Mouse (Mus musculus): ENCODE results near the gene Banf2. TPM values are rescaled to one million over a fixed set of nuclear protein-coding genes. Genes with fewer than 3 reads are reported as not detected.

Gene Banf2
- polyA plus RNA-seq, 1 experiment from 2014 or later = not detected

- Histone ChIP-seq H3K9ac (ENCODE audit: low read length) (no peak overlapping the region), H3K36me3 (ENCODE audit: control insufficient read depth, insufficient read depth, low read length) (no peaks in the 10 kb centered on the region), H3K27me3 (replicated peaks; ENCODE audit: control insufficient read depth, insufficient read depth, low read length) (no peaks in the 10 kb centered on the region), H3K4me2 (ENCODE audit: low read length) (no peak overlapping the region), H3K4me3 (ENCODE audit: low read depth, low read length) (no peak overlapping the region), H3K27ac (ENCODE audit: low read depth) (no peak overlapping the region), H3K4me1 (replicated peaks; ENCODE audit: control insufficient read depth, insufficient read depth, low read length) (peaks cover 7% of the 10 kb centered on the region), H3K9me3 (ENCODE audit: control insufficient read depth, low read length) (no peaks in the 10 kb centered on the region)
- WGBS = 57% methylated on average over 11 of the region's 11 CpGs
- no peak for ATAC-seq (replicated peaks; ENCODE audit: low FRiP score, low TSS enrichment, low read depth)
- DNase-seq (ENCODE audit: low spot score) = no peak
Observed at GRCm38 (mm10) chr2:144014051-144014450, 18.8 kb upstream of the Banf2 start.

GRCm38 (mm10) chr2:144014481-144014880 lies 18.4 kb upstream of the Banf2 start:
- ATAC-seq (replicated peaks; ENCODE audit: low FRiP score, low TSS enrichment, low read depth) (no peak), DNase-seq (ENCODE audit: low spot score) (no peak)
- H3K4me2 ChIP-seq (ENCODE audit: low read length) = no peak overlapping the region
- H3K4me1 ChIP-seq (replicated peaks; ENCODE audit: control insufficient read depth, insufficient read depth, low read length) = peaks cover 3% of the 10 kb centered on the region
- H3K4me3 ChIP-seq (ENCODE audit: low read depth, low read length) = no peak overlapping the region
- no peaks in the 10 kb centered on the region for H3K27me3 ChIP-seq (replicated peaks; ENCODE audit: control insufficient read depth, insufficient read depth, low read length)
- no peak overlapping the region for H3K9ac ChIP-seq (ENCODE audit: low read length)
- 56% methylated on average over 5 of the region's 5 CpGs for WGBS
- H3K36me3 ChIP-seq (ENCODE audit: control insufficient read depth, insufficient read depth, low read length) = no peaks in the 10 kb centered on the region
- no peak overlapping the region for H3K27ac ChIP-seq (ENCODE audit: low read depth)
- H3K9me3 ChIP-seq (ENCODE audit: control insufficient read depth, low read length) = no peaks in the 10 kb centered on the region

- no peak for ATAC-seq (replicated peaks; ENCODE audit: low FRiP score, low TSS enrichment, low read depth)
- no peak for DNase-seq (ENCODE audit: low spot score)
- Histone ChIP-seq H3K36me3 (ENCODE audit: control insufficient read depth, insufficient read depth, low read length) (no peaks in the 10 kb centered on the region), H3K9ac (ENCODE audit: low read length) (no peak overlapping the region), H3K27me3 (replicated peaks; ENCODE audit: control insufficient read depth, insufficient read depth, low read length) (no peaks in the 10 kb centered on the region), H3K4me3 (ENCODE audit: low read depth, low read length) (no peak overlapping the region), H3K4me1 (replicated peaks; ENCODE audit: control insufficient read depth, insufficient read depth, low read length) (no peaks in the 10 kb centered on the region), H3K9me3 (ENCODE audit: control insufficient read depth, low read length) (no peaks in the 10 kb centered on the region), H3K4me2 (ENCODE audit: low read length) (no peak overlapping the region), H3K27ac (ENCODE audit: low read depth) (no peak overlapping the region)
- 84% methylated on average over 9 of the region's 9 CpGs for WGBS
Observed at GRCm38 (mm10) chr2:144015861-144016260, 17.0 kb upstream of the Banf2 start.

- no peak overlapping the region for H3K4me2 ChIP-seq (ENCODE audit: low read length)
- 63% methylated on average over 2 of the region's 2 CpGs for WGBS
- no peak overlapping the region for H3K27ac ChIP-seq (ENCODE audit: low read depth)
- ATAC-seq (replicated peaks; ENCODE audit: low FRiP score, low TSS enrichment, low read depth) = no peak
- DNase-seq (ENCODE audit: low spot score) = no peak
- no peaks in the 10 kb centered on the region for H3K9me3 ChIP-seq (ENCODE audit: control insufficient read depth, low read length)
- no peak overlapping the region for H3K4me3 ChIP-seq (ENCODE audit: low read depth, low read length)
- H3K4me1 ChIP-seq (replicated peaks; ENCODE audit: control insufficient read depth, insufficient read depth, low read length) = no peaks in the 10 kb centered on the region
- no peaks in the 10 kb centered on the region for H3K27me3 ChIP-seq (replicated peaks; ENCODE audit: control insufficient read depth, insufficient read depth, low read length)
- H3K36me3 ChIP-seq (ENCODE audit: control insufficient read depth, insufficient read depth, low read length) = no peaks in the 10 kb centered on the region
- no peak overlapping the region for H3K9ac ChIP-seq (ENCODE audit: low read length)
Observed at GRCm38 (mm10) chr2:144019971-144020370, 12.9 kb upstream of the Banf2 start.

GRCm38 (mm10) chr2:144022441-144022840 lies 10.4 kb upstream of the Banf2 start:
- Histone ChIP-seq H3K9me3 (ENCODE audit: control insufficient read depth, low read length) (no peaks in the 10 kb centered on the region), H3K4me2 (ENCODE audit: low read length) (no peak overlapping the region), H3K27me3 (replicated peaks; ENCODE audit: control insufficient read depth, insufficient read depth, low read length) (no peaks in the 10 kb centered on the region), H3K36me3 (ENCODE audit: control insufficient read depth, insufficient read depth, low read length) (no peaks in the 10 kb centered on the region), H3K9ac (ENCODE audit: low read length) (no peak overlapping the region), H3K4me1 (replicated peaks; ENCODE audit: control insufficient read depth, insufficient read depth, low read length) (no peaks in the 10 kb centered on the region), H3K4me3 (ENCODE audit: low read depth, low read length) (no peak overlapping the region), H3K27ac (ENCODE audit: low read depth) (no peak overlapping the region)
- DNase-seq (ENCODE audit: low spot score) (no peak), ATAC-seq (replicated peaks; ENCODE audit: low FRiP score, low TSS enrichment, low read depth) (no peak)
- 40% methylated on average over 3 of the region's 3 CpGs for WGBS

GRCm38 (mm10) chr2:144025361-144025760 lies 7.5 kb upstream of the Banf2 start:
- DNase-seq (ENCODE audit: low spot score) = no peak
- no peak overlapping the region for H3K4me3 ChIP-seq (ENCODE audit: low read depth, low read length)
- H3K27ac ChIP-seq (ENCODE audit: low read depth) = no peak overlapping the region
- H3K4me1 ChIP-seq (replicated peaks; ENCODE audit: control insufficient read depth, insufficient read depth, low read length) = no peaks in the 10 kb centered on the region
- H3K4me2 ChIP-seq (ENCODE audit: low read length) = no peak overlapping the region
- no peaks in the 10 kb centered on the region for H3K36me3 ChIP-seq (ENCODE audit: control insufficient read depth, insufficient read depth, low read length)
- no peaks in the 10 kb centered on the region for H3K9me3 ChIP-seq (ENCODE audit: control insufficient read depth, low read length)
- 90% methylated on average over 9 of the region's 9 CpGs for WGBS
- H3K27me3 ChIP-seq (replicated peaks; ENCODE audit: control insufficient read depth, insufficient read depth, low read length) = no peaks in the 10 kb centered on the region
- H3K9ac ChIP-seq (ENCODE audit: low read length) = no peak overlapping the region
- ATAC-seq (replicated peaks; ENCODE audit: low FRiP score, low TSS enrichment, low read depth) = no peak

GRCm38 (mm10) chr2:144026456-144026855 lies 6.4 kb upstream of the Banf2 start:
- no peaks in the 10 kb centered on the region for H3K27me3 ChIP-seq (replicated peaks; ENCODE audit: control insufficient read depth, insufficient read depth, low read length)
- no peak overlapping the region for H3K4me3 ChIP-seq (ENCODE audit: low read depth, low read length)
- WGBS = 68% methylated on average over 4 of the region's 4 CpGs
- no peaks in the 10 kb centered on the region for H3K36me3 ChIP-seq (ENCODE audit: control insufficient read depth, insufficient read depth, low read length)
- no peak overlapping the region for H3K9ac ChIP-seq (ENCODE audit: low read length)
- H3K4me1 ChIP-seq (replicated peaks; ENCODE audit: control insufficient read depth, insufficient read depth, low read length) = no peaks in the 10 kb centered on the region
- H3K27ac ChIP-seq (ENCODE audit: low read depth) = no peak overlapping the region
- H3K4me2 ChIP-seq (ENCODE audit: low read length) = no peak overlapping the region
- no peaks in the 10 kb centered on the region for H3K9me3 ChIP-seq (ENCODE audit: control insufficient read depth, low read length)
- DNase-seq (ENCODE audit: low spot score) = no peak
- no peak for ATAC-seq (replicated peaks; ENCODE audit: low FRiP score, low TSS enrichment, low read depth)

GRCm38 (mm10) chr2:144030791-144031190 lies 2.1 kb upstream of the Banf2 start:
- Histone ChIP-seq H3K36me3 (ENCODE audit: control insufficient read depth, insufficient read depth, low read length) (no peaks in the 10 kb centered on the region), H3K4me2 (ENCODE audit: low read length) (no peak overlapping the region), H3K4me3 (ENCODE audit: low read depth, low read length) (no peak overlapping the region), H3K27me3 (replicated peaks; ENCODE audit: control insufficient read depth, insufficient read depth, low read length) (no peaks in the 10 kb centered on the region), H3K4me1 (replicated peaks; ENCODE audit: control insufficient read depth, insufficient read depth, low read length) (no peaks in the 10 kb centered on the region), H3K9me3 (ENCODE audit: control insufficient read depth, low read length) (no peaks in the 10 kb centered on the region), H3K9ac (ENCODE audit: low read length) (no peak overlapping the region), H3K27ac (ENCODE audit: low read depth) (no peak overlapping the region)
- WGBS = 83% methylated on average over 7 of the region's 7 CpGs
- DNase-seq (ENCODE audit: low spot score) = no peak
- ATAC-seq (replicated peaks; ENCODE audit: low FRiP score, low TSS enrichment, low read depth) = no peak

- no peak for ATAC-seq (replicated peaks; ENCODE audit: low FRiP score, low TSS enrichment, low read depth)
- Histone ChIP-seq H3K4me2 (ENCODE audit: low read length) (no peak overlapping the region), H3K4me1 (replicated peaks; ENCODE audit: control insufficient read depth, insufficient read depth, low read length) (peaks cover 5% of the 10 kb centered on the region), H3K36me3 (ENCODE audit: control insufficient read depth, insufficient read depth, low read length) (no peaks in the 10 kb centered on the region), H3K9me3 (ENCODE audit: control insufficient read depth, low read length) (peaks cover 11% of the 10 kb centered on the region), H3K9ac (ENCODE audit: low read length) (no peak overlapping the region), H3K4me3 (ENCODE audit: low read depth, low read length) (no peak overlapping the region), H3K27ac (ENCODE audit: low read depth) (no peak overlapping the region), H3K27me3 (replicated peaks; ENCODE audit: control insufficient read depth, insufficient read depth, low read length) (no peaks in the 10 kb centered on the region)
- DNase-seq (ENCODE audit: low spot score) = no peak
- WGBS = 78% methylated on average over 6 of the region's 6 CpGs
Observed at GRCm38 (mm10) chr2:144044726-144045125, 11.9 kb downstream of the Banf2 start.

Data from intestine, embryonic 14.5 days (tissue).